Mouse (Mus musculus) forebrain, embryonic 10.5 days (tissue): Measurements from ENCODE around the gene Abce1. TPM values are rescaled to one million over a fixed set of nuclear protein-coding genes. Genes with fewer than 3 reads are reported as not detected.

Experiments
- DNase-seq: peaks from one replicate; pipeline ENCODE4 v3.0.0-alpha.2; 2017; ENCODE audit warnings: low spot score; ENCODE audit errors: extremely low spot score
- H3K27ac ChIP-seq: fragments of 300-500 bp; sonication (generic); 2 replicates; pipeline ENCODE4 v1.5.1; 2016; ENCODE audit warnings: mild to moderate bottlenecking
- H3K27me3 ChIP-seq: fragments of 300-500 bp; sonication (generic); 2 replicates; pipeline ENCODE4 v1.6.1; 2016; ENCODE audit warnings: mild to moderate bottlenecking; ENCODE audit not compliant: poor library complexity, severe bottlenecking
- H3K36me3 ChIP-seq: fragments of 300-500 bp; sonication (generic); replicated peaks from 2 replicates; pipeline ENCODE4 v1.6.1; 2016; ENCODE audit warnings: mild to moderate bottlenecking, moderate library complexity
- H3K4me1 ChIP-seq: fragments of 300-500 bp; sonication (generic); 2 replicates; pipeline ENCODE4 v1.6.1; 2016
- H3K4me3 ChIP-seq: fragments of 300-500 bp; sonication (generic); 2 replicates; pipeline ENCODE4 v1.5.1; 2016; ENCODE audit warnings: mild to moderate bottlenecking, moderate library complexity
- H3K9me3 ChIP-seq: fragments of 300-500 bp; sonication (generic); 2 replicates; pipeline ENCODE4 v1.6.1; 2016; ENCODE audit warnings: mild to moderate bottlenecking, moderate library complexity
- WGBS: fragments of 180-500 bp; shearing (Covaris S2); methylation state at CpG from one replicate; pipeline ENCODE4 v1.1.7; 2016; 5-methylcytosine and 5-hydroxymethylcytosine counted together
- polyA plus RNA-seq: library from polyadenylated mRNA; unstranded; fragments of >200 nt; fragmentation: Nextera tagmentation; extraction: Ambion mirVana; gene quantifications from 2 replicates; pipeline ENCODE4 v1.2.1, GENCODE M21; 2016

Gene Abce1
- polyA plus RNA-seq, 1 experiment from 2014 or later: 154 TPM

- DNase-seq: no peak
- Histone ChIP-seq H3K27me3 (no peaks in the 10 kb centered on the region), H3K27ac (peak overlapping the region; percentile 99), H3K4me3 (peak overlapping the region; percentile 92), H3K4me1 (peaks cover 26% of the 10 kb centered on the region), H3K36me3 (peaks cover 3% of the 10 kb centered on the region; the same call in 1 of the 2 replicates), H3K9me3 (no peaks in the 10 kb centered on the region)
- 15% methylated on average over 11 of the region's 11 CpGs for WGBS
Measured at GRCm38 (mm10) chr8:79638001-79638706, 73.4 kb downstream of the Abce1 start.

DNA sequence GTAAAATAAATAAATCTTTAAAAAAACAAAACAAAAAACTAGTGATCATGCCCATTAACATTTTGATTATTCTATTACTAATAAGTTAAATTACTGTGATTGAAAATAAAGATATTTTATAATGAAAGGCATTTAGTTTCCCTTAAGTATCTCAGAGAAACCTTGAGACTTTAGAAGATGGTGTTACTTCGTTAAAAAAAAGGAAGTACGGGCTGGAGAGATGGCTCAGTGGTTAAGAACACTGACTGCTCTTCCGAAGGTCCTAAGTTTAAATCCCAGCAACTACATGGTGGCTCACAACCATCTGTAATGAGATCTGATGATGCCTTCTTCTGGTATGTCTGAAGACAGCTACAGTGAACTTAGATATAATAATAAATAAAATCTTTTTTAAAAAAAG lies 74.3 kb downstream of the Abce1 start:
- peaks cover 17% of the 10 kb centered on the region for H3K4me1 ChIP-seq
- no peaks in the 10 kb centered on the region for H3K27me3 ChIP-seq
- H3K36me3 ChIP-seq: 0 out of 2 replicates have a peak, but pooled peaks cover 1% of the 10 kb centered on the region
- no peak for DNase-seq
- H3K27ac ChIP-seq: no peak overlapping the region
- WGBS: 88% methylated on average over 3 of the region's 3 CpGs
- H3K9me3 ChIP-seq: no peaks in the 10 kb centered on the region
- no peak overlapping the region for H3K4me3 ChIP-seq

- Histone ChIP-seq H3K4me1 (peaks cover 6% of the 10 kb centered on the region), H3K9me3 (no peaks in the 10 kb centered on the region), H3K27me3 (no peaks in the 10 kb centered on the region), H3K4me3 (no peak overlapping the region), H3K36me3 (no peaks in the 10 kb centered on the region), H3K27ac (no peak overlapping the region)
- no peak for DNase-seq
- 87% methylated on average over 1 of the region's 1 CpGs for WGBS
Measured at GRCm38 (mm10) chr8:79636151-79636550, 75.4 kb downstream of the Abce1 start.

DNA sequence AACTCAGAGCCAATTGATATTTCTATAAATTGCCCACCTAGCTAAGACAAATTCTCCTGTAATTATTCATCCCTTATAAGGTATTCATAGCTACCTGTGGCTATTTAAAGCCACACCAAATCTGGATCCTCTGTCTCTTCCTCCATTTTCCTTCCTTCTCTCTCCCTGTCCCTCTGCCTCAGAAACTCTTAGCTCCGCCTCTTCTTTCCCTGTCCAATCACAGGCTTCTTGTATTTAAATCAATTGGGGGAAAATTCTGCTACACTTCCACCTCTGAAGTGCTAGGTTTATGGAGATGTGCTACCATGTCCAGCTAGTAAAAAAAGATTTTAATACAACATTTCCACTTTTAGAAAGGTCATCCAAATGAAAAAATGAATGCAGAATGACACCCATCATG lies 76.0 kb downstream of the Abce1 start:
- Histone ChIP-seq H3K36me3 (no peaks in the 10 kb centered on the region), H3K27ac (no peak overlapping the region), H3K9me3 (no peaks in the 10 kb centered on the region), H3K4me1 (no peaks in the 10 kb centered on the region), H3K4me3 (no peak overlapping the region), H3K27me3 (no peaks in the 10 kb centered on the region)
- WGBS: 88% methylated on average over 1 of the region's 1 CpGs
- no peak for DNase-seq

Other genes with a start within 250 kb of the Abce1 start
- gene Otud4, start 72.1 kb downstream of the Abce1 start, polyA plus RNA-seq: 17.4 and 19.0 TPM in 2 replicates
- 37.6 and 42.9 TPM in 2 replicates for gene Anapc10, start 80 bp upstream of the Abce1 start, polyA plus RNA-seq